Mouse (Mus musculus): ENCODE results near the gene Tmem123.

Tmem123 gene

GRCm38 (mm10) chr9:7776940-7777339 is 13.1 kb downstream of the Tmem123 start:
- no peak for DNase-seq

GRCm38 (mm10) chr9:7777652-7778051 is 13.8 kb downstream of the Tmem123 start:
- no peak for DNase-seq

- no peak for DNase-seq
Observed at GRCm38 (mm10) chr9:7778771-7779170, 14.9 kb downstream of the Tmem123 start.

GRCm38 (mm10) chr9:7779786-7780185 is 15.9 kb downstream of the Tmem123 start:
- DNase-seq = no peak

- DNase-seq = no peak
Observed at GRCm38 (mm10) chr9:7780250-7781150, 16.7 kb downstream of the Tmem123 start.

- DNase-seq = no peak
Observed at GRCm38 (mm10) chr9:7783823-7784614, 20.2 kb downstream of the Tmem123 start.

- no peak for DNase-seq
Observed at GRCm38 (mm10) chr9:7784615-7785012, 20.8 kb downstream of the Tmem123 start.

- no peak for DNase-seq
Observed at GRCm38 (mm10) chr9:7785396-7785795, 21.6 kb downstream of the Tmem123 start.

- no peak for DNase-seq
Observed at GRCm38 (mm10) chr9:7786086-7786485, 22.2 kb downstream of the Tmem123 start.

GRCm38 (mm10) chr9:7788411-7788810 is 24.6 kb downstream of the Tmem123 start:
- no peak for DNase-seq

GRCm38 (mm10) chr9:7789764-7790575 is 26.1 kb downstream of the Tmem123 start:
- no peak for DNase-seq

- DNase-seq = no peak
Observed at GRCm38 (mm10) chr9:7790580-7791084, 26.8 kb downstream of the Tmem123 start.

GRCm38 (mm10) chr9:7793561-7793960 is 29.7 kb downstream of the Tmem123 start:
- no peak for DNase-seq

GRCm38 (mm10) chr9:7795581-7795980 is 31.7 kb downstream of the Tmem123 start:
- no peak for DNase-seq

GRCm38 (mm10) chr9:7796129-7796864 is 32.5 kb downstream of the Tmem123 start:
- no peak for DNase-seq

GRCm38 (mm10) chr9:7797542-7797941 is 33.7 kb downstream of the Tmem123 start:
- no peak for DNase-seq

GRCm38 (mm10) chr9:7798555-7798954 is 34.7 kb downstream of the Tmem123 start:
- DNase-seq = no peak

- no peak for DNase-seq
Observed at GRCm38 (mm10) chr9:7805101-7805506, 41.3 kb downstream of the Tmem123 start.

GRCm38 (mm10) chr9:7822758-7823157 is 58.9 kb downstream of the Tmem123 start:
- DNase-seq = no peak

- DNase-seq = no peak
Observed at GRCm38 (mm10) chr9:7824916-7825315, 61.1 kb downstream of the Tmem123 start.

GRCm38 (mm10) chr9:7828706-7829105 is 64.9 kb downstream of the Tmem123 start:
- no peak for DNase-seq
